Mouse (Mus musculus) midbrain, postnatal 0 days (tissue): ENCODE measurements at regions not wholly inside any gene's neighbourhood (a gene's known extent, or its start where the extent isn't known, plus 50 kb on each side); places are given as distances from the start of the nearest gene placed in this dataset.

Experiments
- ATAC-seq: fragments of 200-750 bp; cut with Nextera tagmentation; 2 replicates; pipeline ENCODE4 v1.8.0; 2017; ENCODE audit warnings: moderate number of reproducible peaks, mild to moderate bottlenecking, moderate TSS enrichment, moderate library complexity; ENCODE audit not compliant: low FRiP score
- DNase-seq: peaks from one replicate; pipeline ENCODE4 v3.0.0-alpha.2; 2015; ENCODE audit warnings: low spot score
- H3K27ac ChIP-seq: fragments of 300-500 bp; sonication (generic); 2 replicates; pipeline ENCODE4 v1.5.1; 2014; ENCODE audit warnings: low read depth, mild to moderate bottlenecking, low read length, mixed read lengths
- H3K27me3 ChIP-seq: fragments of 300-500 bp; sonication (generic); 2 replicates; pipeline ENCODE4 v1.6.1; 2014; ENCODE audit warnings: low read length, control low read depth, mixed read lengths; ENCODE audit not compliant: insufficient read depth
- H3K36me3 ChIP-seq: fragments of 300-500 bp; sonication (generic); 2 replicates; pipeline ENCODE4 v1.6.1; 2014; ENCODE audit warnings: low read length, control low read depth, mixed read lengths; ENCODE audit not compliant: insufficient read depth
- H3K4me1 ChIP-seq: fragments of 300-500 bp; sonication (generic); 2 replicates; pipeline ENCODE4 v1.6.1; 2014; ENCODE audit warnings: mild to moderate bottlenecking, control low read depth, antibody characterized with exemption, low read length, mixed read lengths; ENCODE audit not compliant: insufficient read depth
- H3K4me2 ChIP-seq: fragments of 300-500 bp; sonication (generic); 2 replicates; pipeline ENCODE4 v1.6.1; 2014; ENCODE audit warnings: low read depth, mild to moderate bottlenecking, low read length, mixed read lengths; ENCODE audit not compliant: poor library complexity, severe bottlenecking
- H3K4me3 ChIP-seq: fragments of 300-500 bp; sonication (generic); 2 replicates; pipeline ENCODE4 v1.5.1; 2014; ENCODE audit warnings: low read depth, mild to moderate bottlenecking, low read length, moderate library complexity
- H3K9ac ChIP-seq: fragments of 300-500 bp; sonication (generic); replicated peaks from 2 replicates; pipeline ENCODE4 v1.6.1; 2014; ENCODE audit warnings: mild to moderate bottlenecking, low read length, moderate library complexity, mixed read lengths; ENCODE audit not compliant: poor library complexity, severe bottlenecking
- H3K9me3 ChIP-seq: fragments of 300-500 bp; sonication (generic); 2 replicates; pipeline ENCODE4 v1.6.1; 2016; ENCODE audit warnings: low read length, control low read depth
- CTCF ChIP-seq: IDR thresholded peaks from 2 replicates; pipeline ENCODE4 v1.5.1; 2016; ENCODE audit warnings: antibody characterized with exemption, mild to moderate bottlenecking
- WGBS: fragments of 180-500 bp; shearing (Covaris S2); extraction: QIAGEN DNeasy Blood & Tissue Kit; methylation state at CpG from one replicate; pipeline ENCODE4 v1.1.7; 2014; 5-methylcytosine and 5-hydroxymethylcytosine counted together

DNA sequence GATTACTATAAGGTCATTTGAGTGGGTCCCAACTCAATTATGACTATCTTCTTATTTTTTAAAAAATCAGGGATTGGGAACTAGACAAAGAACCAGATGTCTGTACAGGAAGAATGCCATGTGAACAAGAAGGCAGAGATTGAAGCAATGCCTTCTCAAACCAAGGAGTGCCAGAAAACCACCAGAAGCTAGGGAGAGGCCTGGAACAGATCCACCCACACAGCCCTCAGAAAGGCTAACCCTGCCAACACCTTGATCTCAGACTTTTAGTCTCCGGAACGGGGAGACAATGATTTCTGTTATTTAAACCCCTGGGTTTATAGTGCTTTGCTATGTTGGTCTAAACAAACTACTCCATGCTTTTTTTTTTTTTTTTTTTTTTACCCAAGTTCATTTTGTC is 136.2 kb upstream of the Prep start:
- no peak overlapping the region for H3K9ac ChIP-seq
- no peaks in the 10 kb centered on the region for H3K36me3 ChIP-seq
- H3K4me3 ChIP-seq, result no peak overlapping the region
- no peak overlapping the region for H3K27ac ChIP-seq
- no peak for ATAC-seq
- no peak overlapping the region for H3K4me2 ChIP-seq
- WGBS, result 83% methylated on average over 2 of the region's 2 CpGs
- H3K27me3 ChIP-seq, result no peaks in the 10 kb centered on the region
- no peaks in the 10 kb centered on the region for H3K9me3 ChIP-seq
- no peak for TF ChIP-seq CTCF
- no peaks in the 10 kb centered on the region for H3K4me1 ChIP-seq
- DNase-seq, result no peak

DNA sequence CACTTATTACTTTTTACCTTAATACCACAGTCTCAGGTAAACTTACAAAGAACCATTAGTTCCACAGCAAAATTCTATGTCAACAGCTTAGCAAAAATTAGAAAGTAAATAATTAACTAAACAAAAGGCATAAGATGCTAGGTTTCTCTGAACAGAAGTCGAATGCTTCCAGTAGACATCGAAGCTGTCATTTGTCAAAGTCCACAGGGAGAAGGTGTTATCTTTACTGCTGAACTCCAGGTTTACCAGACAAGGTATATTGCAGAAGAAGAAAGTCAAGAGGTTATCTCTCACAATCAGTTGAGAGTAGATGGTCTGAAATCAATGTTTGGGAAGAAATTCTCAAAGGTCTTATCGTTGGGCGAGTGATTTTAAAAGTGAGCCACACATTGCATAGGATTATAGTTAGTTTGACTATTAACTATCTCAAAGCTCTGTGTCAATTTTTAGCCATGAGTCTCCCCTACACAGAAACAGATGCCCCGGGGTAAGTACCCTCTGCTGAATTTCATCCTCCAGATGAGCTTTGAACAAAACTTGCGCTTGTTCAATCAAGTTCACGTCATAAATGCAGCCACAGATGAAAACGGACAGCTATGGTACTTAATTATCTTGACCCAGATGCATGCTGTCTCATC is 153.1 kb upstream of the Prep start:
- DNase-seq (no peak), ATAC-seq (no peak)
- Histone ChIP-seq H3K27ac (no peak overlapping the region), H3K27me3 (no peaks in the 10 kb centered on the region), H3K9me3 (no peaks in the 10 kb centered on the region), H3K4me2 (no peak overlapping the region), H3K36me3 (no peaks in the 10 kb centered on the region), H3K4me1 (no peaks in the 10 kb centered on the region), H3K9ac (no peak overlapping the region), H3K4me3 (no peak overlapping the region)
- no peak for TF ChIP-seq CTCF
- 93% methylated on average over 8 of the region's 8 CpGs for WGBS

DNA sequence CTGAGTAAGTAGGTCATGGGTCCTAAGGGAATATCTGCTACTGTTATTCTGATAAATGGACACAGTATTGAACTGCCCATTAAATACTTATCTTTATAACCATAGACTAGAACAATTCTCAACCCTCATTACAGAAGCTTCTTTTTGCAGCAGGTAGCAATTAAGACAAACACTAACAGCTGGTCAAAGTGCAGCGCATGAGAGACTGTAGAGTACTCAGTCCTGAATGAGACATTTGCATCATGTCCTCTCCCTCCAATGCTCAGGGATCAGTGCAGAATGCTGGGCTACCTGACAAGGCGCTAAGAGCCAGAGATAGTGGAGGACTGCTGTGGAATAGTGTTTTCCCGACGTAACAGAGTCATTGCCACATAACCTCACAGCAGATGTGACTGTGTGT is 162.5 kb upstream of the Prep start:
- Histone ChIP-seq H3K9me3 (no peaks in the 10 kb centered on the region), H3K4me1 (no peaks in the 10 kb centered on the region), H3K36me3 (no peaks in the 10 kb centered on the region), H3K4me3 (no peak overlapping the region), H3K27ac (no peak overlapping the region), H3K4me2 (no peak overlapping the region), H3K27me3 (no peaks in the 10 kb centered on the region), H3K9ac (no peak overlapping the region)
- TF ChIP-seq CTCF, result no peak
- WGBS, result 96% methylated on average over 4 of the region's 4 CpGs
- ATAC-seq, result no peak
- DNase-seq, result no peak

GRCm38 (mm10) chr10:44901203-44901602 is 165.8 kb upstream of the Prep start:
- no peaks in the 10 kb centered on the region for H3K27me3 ChIP-seq
- no peak overlapping the region for H3K27ac ChIP-seq
- ATAC-seq, result no peak
- H3K9ac ChIP-seq, result no peak overlapping the region
- H3K4me2 ChIP-seq, result no peak overlapping the region
- H3K4me1 ChIP-seq, result no peaks in the 10 kb centered on the region
- H3K9me3 ChIP-seq, result no peaks in the 10 kb centered on the region
- H3K4me3 ChIP-seq, result no peak overlapping the region
- DNase-seq, result no peak
- 80% methylated on average over 2 of the region's 2 CpGs for WGBS
- no peaks in the 10 kb centered on the region for H3K36me3 ChIP-seq
- TF ChIP-seq CTCF, result no peak

- WGBS, result 58% methylated on average over 6 of the region's 6 CpGs
- TF ChIP-seq CTCF, result no peak
- no peak for ATAC-seq
- no peak overlapping the region for H3K27ac ChIP-seq
- no peaks in the 10 kb centered on the region for H3K36me3 ChIP-seq
- no peaks in the 10 kb centered on the region for H3K9me3 ChIP-seq
- no peaks in the 10 kb centered on the region for H3K27me3 ChIP-seq
- no peak overlapping the region for H3K4me2 ChIP-seq
- no peak overlapping the region for H3K4me3 ChIP-seq
- no peak for DNase-seq
- H3K9ac ChIP-seq, result no peak overlapping the region
- H3K4me1 ChIP-seq, result no peaks in the 10 kb centered on the region
Observed at GRCm38 (mm10) chr10:44892124-44892523, 174.9 kb upstream of the Prep start.

- ATAC-seq, result no peak
- WGBS, result 30% methylated on average over 14 of the region's 14 CpGs
- Histone ChIP-seq H3K9me3 (no peaks in the 10 kb centered on the region), H3K4me1 (no peaks in the 10 kb centered on the region), H3K27ac (no peak overlapping the region), H3K4me2 (no peak overlapping the region), H3K9ac (no peak overlapping the region), H3K36me3 (no peaks in the 10 kb centered on the region), H3K27me3 (no peaks in the 10 kb centered on the region), H3K4me3 (no peak overlapping the region)
- no peak for DNase-seq
- no peak for TF ChIP-seq CTCF
Observed at GRCm38 (mm10) chr10:44887081-44887683, 179.8 kb upstream of the Prep start.
